Mouse (Mus musculus): ENCODE measurements around the gene Fat4. TPM values are rescaled to one million over a fixed set of nuclear protein-coding genes. Genes with fewer than 3 reads are reported as not detected.
A peak's percentile ranks its signal among the peaks of the same experiment; 100 is the strongest.

Fat4 gene
- polyA plus RNA-seq, 1 experiment from 2014 or later = 2.4 TPM

DNA sequence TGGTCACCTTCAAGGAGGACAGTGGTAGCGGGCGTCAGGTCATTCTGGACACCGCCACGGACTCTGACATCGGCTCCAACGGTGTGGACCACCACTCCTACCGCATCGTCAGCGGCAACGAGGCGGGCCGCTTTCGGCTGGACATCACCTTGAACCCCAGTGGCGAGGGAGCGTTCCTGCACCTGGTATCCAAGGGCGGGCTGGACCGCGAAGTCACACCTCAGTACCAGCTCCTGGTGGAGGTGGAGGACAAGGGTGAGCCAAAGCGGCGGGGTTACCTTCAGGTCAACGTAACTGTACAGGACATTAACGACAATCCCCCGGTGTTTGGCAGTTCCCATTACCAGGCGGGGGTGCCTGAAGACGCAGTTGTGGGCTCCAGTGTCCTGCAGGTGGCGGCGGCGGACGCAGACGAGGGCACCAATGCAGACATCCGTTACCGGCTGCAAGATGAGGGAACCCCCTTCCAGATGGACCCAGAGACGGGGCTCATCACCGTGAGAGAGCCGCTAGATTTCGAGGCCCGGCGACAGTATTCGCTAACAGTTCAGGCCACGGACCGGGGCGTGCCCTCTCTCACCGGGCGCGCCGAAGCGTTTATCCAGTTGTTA lies 746 bp downstream of the Fat4 start:
- peak; percentile 27; the same call in 1 of the 2 replicates for ATAC-seq (ENCODE audit: low FRiP score, low TSS enrichment)
- Histone ChIP-seq H3K4me1 (replicated peaks; ENCODE audit: control insufficient read depth, insufficient read depth) (0 out of 2 replicates have a peak, but pooled peaks cover 3% of the 10 kb centered on the region), H3K36me3 (ENCODE audit: control insufficient read depth, insufficient read depth, low read length) (no peaks in the 10 kb centered on the region), H3K9me3 (ENCODE audit: control insufficient read depth, low read length) (no peaks in the 10 kb centered on the region), H3K4me2 (replicated peaks; ENCODE audit: low read depth) (peak overlapping the region; percentile 93), H3K9ac (ENCODE audit: low read length) (peak overlapping the region; percentile 75), H3K27me3 (ENCODE audit: control insufficient read depth, insufficient read depth, low read length) (0 out of 2 replicates have a peak, but pooled peaks cover 2% of the 10 kb centered on the region), H3K4me3 (ENCODE audit: low read depth, low read length) (peak overlapping the region; percentile 75), H3K27ac (replicated peaks) (no peak overlapping the region)
- peak; percentile 49 for DNase-seq (ENCODE audit: low spot score)
- WGBS = under 1% methylated on average over 47 of the region's 47 CpGs
- TF ChIP-seq CTCF (IDR thresholded peaks at IDR 0.05; ENCODE audit: low read depth) (peak; percentile 66), EP300 (optimal IDR thresholded peaks at IDR 0.05) (no peak)

DNA sequence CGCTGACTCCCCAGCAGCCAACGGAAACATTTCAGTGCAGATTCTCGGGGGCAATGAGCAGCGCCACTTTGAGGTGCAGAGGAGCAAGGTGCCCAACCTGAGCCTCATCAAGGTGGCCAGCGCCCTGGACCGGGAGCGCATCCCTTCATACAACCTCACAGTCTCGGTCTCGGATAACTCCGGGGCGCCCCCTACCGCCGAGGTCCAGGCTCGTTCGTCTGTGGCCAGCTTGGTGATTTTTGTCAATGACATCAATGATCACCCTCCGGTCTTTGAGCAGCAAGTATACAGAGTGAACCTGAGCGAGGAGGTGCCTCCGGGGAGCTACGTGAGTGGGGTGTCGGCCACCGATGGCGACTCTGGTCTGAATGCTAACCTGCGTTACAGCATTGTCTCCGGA lies 1.4 kb downstream of the Fat4 start:
- 10% methylated on average over 24 of the region's 24 CpGs for WGBS
- peak; percentile 70 for TF ChIP-seq CTCF (IDR thresholded peaks at IDR 0.05; ENCODE audit: low read depth)
- no peak for TF ChIP-seq EP300 (optimal IDR thresholded peaks at IDR 0.05)
- ATAC-seq (ENCODE audit: low FRiP score, low TSS enrichment) (no peak), DNase-seq (ENCODE audit: low spot score) (peak; percentile 56)
- H3K27ac ChIP-seq (replicated peaks) = no peak overlapping the region
- H3K4me1 ChIP-seq (replicated peaks; ENCODE audit: control insufficient read depth, insufficient read depth) = 0 out of 2 replicates have a peak, but pooled peaks cover 3% of the 10 kb centered on the region
- H3K27me3 ChIP-seq (ENCODE audit: control insufficient read depth, insufficient read depth, low read length) = 0 out of 2 replicates have a peak, but pooled peaks cover 2% of the 10 kb centered on the region
- no peaks in the 10 kb centered on the region for H3K9me3 ChIP-seq (ENCODE audit: control insufficient read depth, low read length)
- peak overlapping the region; percentile 75 for H3K9ac ChIP-seq (ENCODE audit: low read length)
- H3K4me3 ChIP-seq (ENCODE audit: low read depth, low read length) = peak overlapping the region; percentile 75
- peak overlapping the region; percentile 93 for H3K4me2 ChIP-seq (replicated peaks; ENCODE audit: low read depth)
- no peaks in the 10 kb centered on the region for H3K36me3 ChIP-seq (ENCODE audit: control insufficient read depth, insufficient read depth, low read length)

DNA sequence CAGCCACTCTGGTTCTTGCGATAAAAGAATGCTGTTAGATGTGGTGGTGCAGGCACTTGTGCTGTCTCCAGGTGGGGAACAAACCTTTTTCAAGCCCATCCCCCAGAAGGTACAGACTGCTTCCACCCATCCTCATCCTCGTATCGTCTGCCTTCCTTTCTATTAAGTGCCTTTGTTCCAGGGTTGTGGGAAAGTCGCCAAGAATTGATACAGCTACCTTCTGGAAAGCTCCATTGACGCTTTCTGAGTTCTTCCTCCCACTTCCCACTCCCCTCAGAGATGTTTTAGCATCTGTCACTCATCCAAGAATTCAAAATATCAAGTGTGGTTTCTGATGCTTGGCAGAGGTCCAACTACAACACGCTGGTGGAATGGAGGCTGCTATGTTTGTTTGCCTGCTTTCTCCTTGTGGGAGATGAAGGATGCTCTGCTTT lies 6.1 kb downstream of the Fat4 start:
- Histone ChIP-seq H3K9ac (ENCODE audit: low read length) (no peak overlapping the region), H3K27ac (replicated peaks) (no peak overlapping the region)

DNA sequence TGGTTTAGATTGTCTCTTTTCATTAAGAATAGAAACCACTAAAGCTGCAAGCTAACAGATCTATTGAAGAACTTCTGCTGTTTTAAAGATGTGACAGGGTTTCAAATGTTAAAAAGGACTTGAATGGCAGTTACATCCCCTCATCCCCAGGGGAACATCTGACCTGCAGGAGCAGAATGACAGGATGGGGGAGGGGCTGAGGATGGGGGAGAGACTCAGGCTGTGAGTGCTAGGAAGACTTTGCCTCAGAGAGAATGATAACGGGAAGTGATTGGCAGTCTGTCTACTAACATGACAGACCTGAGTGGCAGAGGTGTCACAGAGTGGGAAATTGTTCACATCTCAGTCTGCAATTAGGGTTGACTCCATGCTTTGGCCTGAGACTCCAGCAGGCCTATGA lies 14.1 kb downstream of the Fat4 start:
- ATAC-seq (ENCODE audit: low FRiP score, low TSS enrichment) (no peak), DNase-seq (ENCODE audit: low spot score) (no peak)
- Histone ChIP-seq H3K9me3 (ENCODE audit: control insufficient read depth, low read length) (no peaks in the 10 kb centered on the region), H3K27ac (replicated peaks) (no peak overlapping the region), H3K4me3 (ENCODE audit: low read depth, low read length) (no peak overlapping the region), H3K4me1 (replicated peaks; ENCODE audit: control insufficient read depth, insufficient read depth) (no peaks in the 10 kb centered on the region), H3K27me3 (ENCODE audit: control insufficient read depth, insufficient read depth, low read length) (no peaks in the 10 kb centered on the region), H3K9ac (ENCODE audit: low read length) (no peak overlapping the region), H3K36me3 (ENCODE audit: control insufficient read depth, insufficient read depth, low read length) (no peaks in the 10 kb centered on the region), H3K4me2 (replicated peaks; ENCODE audit: low read depth) (no peak overlapping the region)
- WGBS = 55% methylated on average over 1 of the region's 1 CpGs
- TF ChIP-seq CTCF (IDR thresholded peaks at IDR 0.05; ENCODE audit: low read depth) = no peak

More for the DNA sequence above, 6.1 kb downstream of the Fat4 start:
- Histone ChIP-seq H3K4me1 (replicated peaks; ENCODE audit: control insufficient read depth, insufficient read depth) (0 out of 2 replicates have a peak, but pooled peaks cover 3% of the 10 kb centered on the region), H3K4me3 (ENCODE audit: low read depth, low read length) (peak overlapping the region; percentile 34), H3K27me3 (ENCODE audit: control insufficient read depth, insufficient read depth, low read length) (no peaks in the 10 kb centered on the region), H3K4me2 (replicated peaks; ENCODE audit: low read depth) (peak overlapping the region; percentile 50), H3K9me3 (ENCODE audit: control insufficient read depth, low read length) (no peaks in the 10 kb centered on the region), H3K36me3 (ENCODE audit: control insufficient read depth, insufficient read depth, low read length) (no peaks in the 10 kb centered on the region)
- no peak for DNase-seq (ENCODE audit: low spot score)
- whole genome bisulfite sequencing = 24% methylated on average over 6 of the region's 6 CpGs
- TF ChIP-seq CTCF (IDR thresholded peaks at IDR 0.05; ENCODE audit: low read depth) (no peak), EP300 (optimal IDR thresholded peaks at IDR 0.05) (no peak)
- no peak for ATAC-seq (ENCODE audit: low FRiP score, low TSS enrichment)

DNA sequence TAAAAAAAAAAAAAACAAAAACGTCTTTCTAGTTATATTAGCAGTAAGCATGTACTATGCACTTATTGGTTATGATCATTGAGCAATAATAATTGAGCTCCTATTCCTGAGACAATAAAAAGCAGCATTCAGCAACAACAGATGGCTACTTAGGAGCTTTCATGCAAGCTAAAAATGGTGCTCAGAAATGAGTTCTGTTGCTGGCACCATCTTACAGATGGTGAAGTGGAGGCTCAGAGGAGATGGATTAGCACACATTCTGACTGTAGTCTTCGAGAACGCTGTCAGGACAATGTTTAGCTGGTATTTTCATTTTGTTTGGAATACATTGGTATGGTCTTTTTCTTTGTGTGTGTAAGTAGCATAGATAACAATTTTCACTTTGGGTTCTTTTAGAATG lies 20.1 kb downstream of the Fat4 start:
- H3K4me1 ChIP-seq (replicated peaks; ENCODE audit: control insufficient read depth, insufficient read depth) = no peaks in the 10 kb centered on the region
- 62% methylated on average over 3 of the region's 3 CpGs for whole genome bisulfite sequencing
- DNase-seq (ENCODE audit: low spot score) = no peak
- H3K9me3 ChIP-seq (ENCODE audit: control insufficient read depth, low read length) = no peaks in the 10 kb centered on the region
- H3K4me3 ChIP-seq (ENCODE audit: low read depth, low read length) = no peak overlapping the region
- H3K27me3 ChIP-seq (ENCODE audit: control insufficient read depth, insufficient read depth, low read length) = no peaks in the 10 kb centered on the region
- H3K27ac ChIP-seq (replicated peaks) = no peak overlapping the region
- TF ChIP-seq EP300 (optimal IDR thresholded peaks at IDR 0.05) (no peak), CTCF (IDR thresholded peaks at IDR 0.05; ENCODE audit: low read depth) (no peak)
- H3K36me3 ChIP-seq (ENCODE audit: control insufficient read depth, insufficient read depth, low read length) = no peaks in the 10 kb centered on the region
- H3K9ac ChIP-seq (ENCODE audit: low read length) = no peak overlapping the region
- no peak for ATAC-seq (ENCODE audit: low FRiP score, low TSS enrichment)
- no peak overlapping the region for H3K4me2 ChIP-seq (replicated peaks; ENCODE audit: low read depth)

DNA sequence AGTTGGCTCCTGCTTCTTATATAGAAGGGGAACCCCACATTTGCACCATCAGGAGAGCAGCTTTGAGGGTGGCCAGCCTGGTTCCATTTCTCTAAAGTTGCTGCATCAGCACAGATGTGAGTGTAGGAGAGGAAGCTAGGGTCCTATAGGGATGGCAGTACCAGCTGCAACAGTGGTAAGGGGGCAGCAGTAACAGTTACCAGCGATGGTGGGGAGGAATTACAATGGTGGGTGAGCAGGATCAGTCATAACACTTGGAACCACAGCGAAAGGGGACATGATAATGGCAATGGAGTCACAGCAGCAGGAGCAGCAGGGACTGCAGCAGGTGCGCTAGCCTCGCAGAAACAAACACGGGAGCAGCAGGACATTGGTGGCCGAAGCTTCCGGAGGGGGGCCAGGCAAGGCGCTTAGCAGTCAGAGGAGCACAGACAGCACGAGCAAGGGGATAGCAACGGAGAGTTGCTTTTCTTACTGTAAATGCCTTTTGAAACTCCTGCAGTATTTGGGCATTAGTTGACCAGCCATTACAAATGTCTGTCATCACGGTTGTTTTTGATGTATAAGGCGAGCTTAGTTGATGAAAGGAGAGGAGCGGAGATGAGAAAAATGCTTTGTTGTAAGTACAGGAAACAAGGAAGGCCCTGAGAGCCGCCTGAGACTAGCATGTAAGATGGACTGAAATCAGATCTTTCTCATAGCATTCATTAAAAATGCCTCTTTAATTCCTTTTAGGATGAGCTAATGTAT lies 21.1 kb downstream of the Fat4 start:
- WGBS = 39% methylated on average over 14 of the region's 14 CpGs
- ATAC-seq (ENCODE audit: low FRiP score, low TSS enrichment) = no peak
- Histone ChIP-seq H3K4me3 (ENCODE audit: low read depth, low read length) (no peak overlapping the region), H3K36me3 (ENCODE audit: control insufficient read depth, insufficient read depth, low read length) (no peaks in the 10 kb centered on the region), H3K27ac (replicated peaks) (no peak overlapping the region), H3K4me1 (replicated peaks; ENCODE audit: control insufficient read depth, insufficient read depth) (no peaks in the 10 kb centered on the region), H3K9ac (ENCODE audit: low read length) (no peak overlapping the region), H3K27me3 (ENCODE audit: control insufficient read depth, insufficient read depth, low read length) (no peaks in the 10 kb centered on the region), H3K9me3 (ENCODE audit: control insufficient read depth, low read length) (no peaks in the 10 kb centered on the region), H3K4me2 (replicated peaks; ENCODE audit: low read depth) (peak overlapping the region; percentile 15; the same call in 1 of the 2 replicates)
- no peak for DNase-seq (ENCODE audit: low spot score)
- TF ChIP-seq EP300 (optimal IDR thresholded peaks at IDR 0.05) (no peak), CTCF (IDR thresholded peaks at IDR 0.05; ENCODE audit: low read depth) (no peak)
